9 mouse cellular contexts compared by ENCODE assay signal in genomic region chr12:84907627-84908480, GRCm38 (mm10). TPM values are rescaled to one million over a fixed set of nuclear protein-coding genes. Genes with fewer than 3 reads are reported as not detected.
DNase-seq lines count a peak whose midpoint lies in the region; ATAC-seq and TF ChIP-seq lines count a peak whose summit lies in the region.
"Had no signal": no experiment of that assay in that cellular context is flagged by ENCODE, and none has a peak within 500 bp of the region (broad histone marks: within the 10 kb centered on the region; RNA-seq: fewer than 3 reads in every experiment).

No protein-coding gene starts in this region.

- H3K9me3 ChIP-seq in embryonic facial prominence, embryonic 10.5 days = no peaks in the 10 kb centered on the region
- no peaks in the 10 kb centered on the region for H3K9me3 ChIP-seq in heart, embryonic 16.5 days (replicated peaks; ENCODE audit: control insufficient read depth, low read length)
- H3K9me3 ChIP-seq: G1E had no signal

- no peak overlapping the region for H3K4me2 ChIP-seq in heart, embryonic 16.5 days (ENCODE audit: low read depth, low read length)

- H3K4me1 ChIP-seq in embryonic facial prominence, embryonic 10.5 days = peaks cover 15% of the 10 kb centered on the region
- peaks cover 14% of the 10 kb centered on the region for H3K4me1 ChIP-seq in heart, embryonic 16.5 days (ENCODE audit: control insufficient read depth, insufficient read depth, low read length)

- H3K4me3 ChIP-seq in embryonic facial prominence, embryonic 10.5 days = no peak overlapping the region
- no peak overlapping the region for H3K4me3 ChIP-seq in heart, embryonic 16.5 days (ENCODE audit: low read length)
- no peak overlapping the region for H3K4me3 ChIP-seq in layer of hippocampus, adult 2 months

- no peak for TF ChIP-seq CTCF in layer of hippocampus, adult 2 months (conservative IDR thresholded peaks at IDR 0.05)

- DNase-seq in layer of hippocampus, postnatal 10 days (ENCODE audit: low spot score in 2 of 2) = peak; percentile 20 to 37
- no peak for DNase-seq in layer of hippocampus, adult 8-10 months (ENCODE audit: low spot score in 2 of 2)
- DNase-seq in embryonic facial prominence, embryonic 10.5 days (ENCODE audit: low spot score) = peak; percentile 34
- DNase-seq in lung, postnatal 4 days = peak; percentile 41 to 75
- DNase-seq in layer of hippocampus, adult 2 months (ENCODE audit: low spot score in 2 of 2) = no peak
- DNase-seq in c-Kit-positive CD71-positive TER-119-positive erythroid progenitor cells, embryonic 14.5 days (ENCODE audit: low spot score) = no peak
- no peak for DNase-seq in kidney, adult 11 months

- WGBS in embryonic facial prominence, embryonic 10.5 days = 72% methylated on average over 10 of the region's 10 CpGs
- WGBS in heart, embryonic 16.5 days = 42% methylated on average over 10 of the region's 10 CpGs

- ATAC-seq in heart, embryonic 16.5 days (replicated peaks; ENCODE audit: extremely low read depth, insufficient read depth, low FRiP score) = peak; percentile 83

- no peaks in the 10 kb centered on the region for H3K27me3 ChIP-seq in embryonic facial prominence, embryonic 10.5 days (replicated peaks; ENCODE audit: low read depth, poor library complexity, severe bottlenecking)
- no peaks in the 10 kb centered on the region for H3K27me3 ChIP-seq in heart, embryonic 16.5 days (ENCODE audit: control insufficient read depth, insufficient read depth, low read length)

- peak overlapping the region; percentile 76 for H3K27ac ChIP-seq in embryonic facial prominence, embryonic 10.5 days (replicated peaks)
- H3K27ac ChIP-seq in heart, embryonic 16.5 days (ENCODE audit: low read length) = peak overlapping the region; percentile 40
- H3K27ac ChIP-seq in layer of hippocampus, adult 2 months = no peak overlapping the region

- no peak overlapping the region for H3K9ac ChIP-seq in heart, embryonic 16.5 days (ENCODE audit: low read length)

- H3K36me3 ChIP-seq in embryonic facial prominence, embryonic 10.5 days (replicated peaks) = no peaks in the 10 kb centered on the region
- no peaks in the 10 kb centered on the region for H3K36me3 ChIP-seq in heart, embryonic 16.5 days (ENCODE audit: control insufficient read depth, insufficient read depth)

RNA-seq across cellular contexts. Expression of gene Ltbp2, which starts 31.5 kb away (rescaled TPM):
- total RNA-seq in layer of hippocampus, postnatal 10 days (2021) = 1 to 10 TPM; 1.3 TPM
- total RNA-seq in layer of hippocampus, adult 8-10 months (2022) = under 1 TPM in 3 of 4 experiments, not detected in 1; 0.20 to 0.33 (median 0.25) TPM
- polyA plus RNA-seq in embryonic facial prominence, embryonic 10.5 days (2016; fragmentation: Nextera tagmentation; extraction: Ambion mirVana) = 0.12 TPM in 1 of 2 replicates, not detected in the other
- polyA plus RNA-seq in heart, embryonic 16.5 days (2015; fragmentation: Nextera tagmentation; extraction: Ambion mirVana) = 5.9 and 7.8 TPM in 2 replicates
- total RNA-seq in layer of hippocampus, adult 2 months (2021) = under 1 TPM; 0.26 to 0.71 TPM
- polyA plus RNA-seq: G1E had no signal

Comparison
In these comparisons a context has a peak if more than half of its experiments do, and no peak if none do; other contexts are left out.
1. DNase-seq: peak in layer of hippocampus, postnatal 10 days (2 of 2), embryonic facial prominence, embryonic 10.5 days (single experiment) and lung, postnatal 4 days (2 of 2); none in layer of hippocampus, adult 8-10 months (0 of 2), layer of hippocampus, adult 2 months (0 of 2), c-Kit-positive CD71-positive TER-119-positive erythroid progenitor cells, embryonic 14.5 days (single experiment) and kidney, adult 11 months (single experiment).